Mouse (Mus musculus): ENCODE data around the gene Gtf2i. TPM values are rescaled to one million over a fixed set of nuclear protein-coding genes. Genes with fewer than 3 reads are reported as not detected.

Gtf2i gene
- polyA plus RNA-seq, 1 experiment from 2014 or later, result 232 TPM

- Histone ChIP-seq H3K27ac (peak overlapping the region; percentile 30; the same call in 1 of the 2 replicates), H3K36me3 (no peaks in the 10 kb centered on the region), H3K9me3 (no peaks in the 10 kb centered on the region), H3K4me2 (replicated peaks) (no peak overlapping the region), H3K27me3 (no peaks in the 10 kb centered on the region), H3K9ac (no peak overlapping the region), H3K4me3 (no peak overlapping the region), H3K4me1 (peaks cover 14% of the 10 kb centered on the region)
- WGBS, result 42% methylated on average over 7 of the region's 7 CpGs
- no peak for ATAC-seq (ENCODE audit: insufficient number of reproducible peaks, insufficient read depth, low FRiP score, low TSS enrichment)
These were observed 7.1 kb upstream of the Gtf2i start for GRCm38 (mm10) chr5:134321699-134322098.

GRCm38 (mm10) chr5:134318903-134319302 lies 4.3 kb upstream of the Gtf2i start:
- WGBS, result 81% methylated on average over 6 of the region's 6 CpGs
- H3K4me2 ChIP-seq (replicated peaks), result no peak overlapping the region
- H3K9ac ChIP-seq, result no peak overlapping the region
- H3K36me3 ChIP-seq, result no peaks in the 10 kb centered on the region
- H3K4me3 ChIP-seq, result no peak overlapping the region
- ATAC-seq (ENCODE audit: insufficient number of reproducible peaks, insufficient read depth, low FRiP score, low TSS enrichment), result no peak
- no peaks in the 10 kb centered on the region for H3K9me3 ChIP-seq
- H3K27ac ChIP-seq, result no peak overlapping the region
- no peaks in the 10 kb centered on the region for H3K27me3 ChIP-seq
- H3K4me1 ChIP-seq, result peaks cover 22% of the 10 kb centered on the region

- H3K9ac ChIP-seq, result no peak overlapping the region
- no peak for ATAC-seq (ENCODE audit: insufficient number of reproducible peaks, insufficient read depth, low FRiP score, low TSS enrichment)
- no peaks in the 10 kb centered on the region for H3K27me3 ChIP-seq
- peaks cover 18% of the 10 kb centered on the region for H3K4me1 ChIP-seq
- WGBS, result 62% methylated on average over 7 of the region's 7 CpGs
- no peaks in the 10 kb centered on the region for H3K36me3 ChIP-seq
- no peaks in the 10 kb centered on the region for H3K9me3 ChIP-seq
- no peak overlapping the region; the same call in 1 of the 2 replicates for H3K4me2 ChIP-seq (replicated peaks)
- H3K27ac ChIP-seq, result peak overlapping the region; percentile 99
- H3K4me3 ChIP-seq, result no peak overlapping the region
These were observed 2.2 kb upstream of the Gtf2i start for GRCm38 (mm10) chr5:134316721-134317120.

GRCm38 (mm10) chr5:134315623-134316350 lies 1.2 kb upstream of the Gtf2i start:
- H3K9me3 ChIP-seq, result no peaks in the 10 kb centered on the region
- peaks cover 4% of the 10 kb centered on the region for H3K36me3 ChIP-seq
- H3K4me2 ChIP-seq (replicated peaks), result peak overlapping the region; percentile 69
- no peak for ATAC-seq (ENCODE audit: insufficient number of reproducible peaks, insufficient read depth, low FRiP score, low TSS enrichment)
- WGBS, result 1% methylated on average over 25 of the region's 25 CpGs
- peaks cover 23% of the 10 kb centered on the region for H3K4me1 ChIP-seq
- peak overlapping the region; percentile 47 for H3K4me3 ChIP-seq
- peak overlapping the region; percentile 99 for H3K27ac ChIP-seq
- H3K9ac ChIP-seq, result peak overlapping the region; percentile 63
- H3K27me3 ChIP-seq, result no peaks in the 10 kb centered on the region

GRCm38 (mm10) chr5:134314068-134314674 lies 389 bp downstream of the Gtf2i start:
- under 1% methylated on average over 52 of the region's 64 CpGs for WGBS
- ATAC-seq (ENCODE audit: insufficient number of reproducible peaks, insufficient read depth, low FRiP score, low TSS enrichment), result peak; percentile 24
- Histone ChIP-seq H3K4me2 (replicated peaks) (peak overlapping the region; percentile 77), H3K4me1 (peaks cover 27% of the 10 kb centered on the region), H3K27ac (peak overlapping the region; percentile 99), H3K27me3 (no peaks in the 10 kb centered on the region), H3K36me3 (peaks cover 20% of the 10 kb centered on the region), H3K9me3 (no peaks in the 10 kb centered on the region), H3K9ac (peak overlapping the region; percentile 93), H3K4me3 (peak overlapping the region; percentile 67)

- WGBS, result under 1% methylated on average over 63 of the region's 68 CpGs
- Histone ChIP-seq H3K36me3 (peaks cover 23% of the 10 kb centered on the region), H3K27ac (peak overlapping the region; percentile 99), H3K27me3 (no peaks in the 10 kb centered on the region), H3K4me3 (peak overlapping the region; percentile 67), H3K9me3 (no peaks in the 10 kb centered on the region), H3K4me1 (peaks cover 27% of the 10 kb centered on the region), H3K9ac (peak overlapping the region; percentile 93), H3K4me2 (replicated peaks) (peak overlapping the region; percentile 77)
- peak; percentile 62 for ATAC-seq (ENCODE audit: insufficient number of reproducible peaks, insufficient read depth, low FRiP score, low TSS enrichment)
These were observed 1.0 kb downstream of the Gtf2i start for GRCm38 (mm10) chr5:134313451-134314067.

GRCm38 (mm10) chr5:134312691-134313450 lies 1.7 kb downstream of the Gtf2i start:
- peak overlapping the region; percentile 99 for H3K27ac ChIP-seq
- 3% methylated on average over 19 of the region's 19 CpGs for WGBS
- H3K9ac ChIP-seq, result peak overlapping the region; percentile 93
- no peaks in the 10 kb centered on the region for H3K27me3 ChIP-seq
- H3K4me3 ChIP-seq, result peak overlapping the region; percentile 67
- no peak for ATAC-seq (ENCODE audit: insufficient number of reproducible peaks, insufficient read depth, low FRiP score, low TSS enrichment)
- peak overlapping the region; percentile 77 for H3K4me2 ChIP-seq (replicated peaks)
- no peaks in the 10 kb centered on the region for H3K9me3 ChIP-seq
- peaks cover 27% of the 10 kb centered on the region for H3K4me1 ChIP-seq
- H3K36me3 ChIP-seq, result peaks cover 26% of the 10 kb centered on the region

GRCm38 (mm10) chr5:134311894-134312411 lies 2.6 kb downstream of the Gtf2i start:
- H3K4me3 ChIP-seq, result peak overlapping the region; percentile 67
- H3K4me2 ChIP-seq (replicated peaks), result peak overlapping the region; percentile 77
- H3K27ac ChIP-seq, result peak overlapping the region; percentile 46
- no peaks in the 10 kb centered on the region for H3K9me3 ChIP-seq
- H3K9ac ChIP-seq, result peak overlapping the region; percentile 36; the same call in 1 of the 2 replicates
- ATAC-seq (ENCODE audit: insufficient number of reproducible peaks, insufficient read depth, low FRiP score, low TSS enrichment), result no peak
- peaks cover 31% of the 10 kb centered on the region for H3K36me3 ChIP-seq
- no peaks in the 10 kb centered on the region for H3K27me3 ChIP-seq
- peaks cover 27% of the 10 kb centered on the region for H3K4me1 ChIP-seq
- 64% methylated on average over 6 of the region's 6 CpGs for WGBS

- WGBS, result 96% methylated on average over 9 of the region's 9 CpGs
- ATAC-seq (ENCODE audit: insufficient number of reproducible peaks, insufficient read depth, low FRiP score, low TSS enrichment), result no peak
- Histone ChIP-seq H3K4me1 (peaks cover 17% of the 10 kb centered on the region), H3K27ac (no peak overlapping the region), H3K9me3 (no peaks in the 10 kb centered on the region), H3K27me3 (no peaks in the 10 kb centered on the region), H3K9ac (no peak overlapping the region), H3K4me2 (replicated peaks) (no peak overlapping the region), H3K36me3 (peaks cover 44% of the 10 kb centered on the region), H3K4me3 (no peak overlapping the region)
These were observed 4.4 kb downstream of the Gtf2i start for GRCm38 (mm10) chr5:134310201-134310600.

GRCm38 (mm10) chr5:134309345-134309744 lies 5.2 kb downstream of the Gtf2i start:
- H3K4me2 ChIP-seq (replicated peaks), result no peak overlapping the region
- H3K4me1 ChIP-seq, result peaks cover 17% of the 10 kb centered on the region
- 100% methylated on average over 1 of the region's 1 CpGs for WGBS
- no peak for ATAC-seq (ENCODE audit: insufficient number of reproducible peaks, insufficient read depth, low FRiP score, low TSS enrichment)
- no peak overlapping the region for H3K9ac ChIP-seq
- H3K27me3 ChIP-seq, result no peaks in the 10 kb centered on the region
- H3K4me3 ChIP-seq, result no peak overlapping the region
- H3K27ac ChIP-seq, result no peak overlapping the region
- no peaks in the 10 kb centered on the region for H3K9me3 ChIP-seq
- H3K36me3 ChIP-seq, result peaks cover 50% of the 10 kb centered on the region

- 51% methylated on average over 6 of the region's 6 CpGs for WGBS
- Histone ChIP-seq H3K36me3 (peaks cover 70% of the 10 kb centered on the region), H3K4me1 (no peaks in the 10 kb centered on the region; the same call in 1 of the 2 replicates)
These were observed 9.9 kb downstream of the Gtf2i start for GRCm38 (mm10) chr5:134304639-134305038.

More at GRCm38 (mm10) chr5:134304639-134305038, 9.9 kb downstream of the Gtf2i start:
- no peak overlapping the region for H3K9ac ChIP-seq
- peak overlapping the region; percentile 64 for H3K27ac ChIP-seq
- no peak for ATAC-seq (ENCODE audit: insufficient number of reproducible peaks, insufficient read depth, low FRiP score, low TSS enrichment)
- H3K4me3 ChIP-seq, result 0 out of 2 replicates have a peak overlapping the region, but pooled peaks have one; percentile 1
- H3K4me2 ChIP-seq (replicated peaks), result no peak overlapping the region
- H3K9me3 ChIP-seq, result 0 out of 2 replicates have a peak, but pooled peaks cover 3% of the 10 kb centered on the region
- no peaks in the 10 kb centered on the region for H3K27me3 ChIP-seq

Data from embryonic facial prominence, embryonic 12.5 days (tissue).